Mouse (Mus musculus) cerebellum, adult 18-20 months (tissue): Measurements from ENCODE around the gene B430218F22Rik.
"Not testable (repeated sequence)": the region's sequence is repeated elsewhere in the genome, so short reads cannot be mapped to it uniquely, and the experiment has no call there.

Source experiments
- DNase-seq, 2 experiments: peaks; one replicate each; pipeline ENCODE4 v3.0.0; 2021

Gene B430218F22Rik

DNA sequence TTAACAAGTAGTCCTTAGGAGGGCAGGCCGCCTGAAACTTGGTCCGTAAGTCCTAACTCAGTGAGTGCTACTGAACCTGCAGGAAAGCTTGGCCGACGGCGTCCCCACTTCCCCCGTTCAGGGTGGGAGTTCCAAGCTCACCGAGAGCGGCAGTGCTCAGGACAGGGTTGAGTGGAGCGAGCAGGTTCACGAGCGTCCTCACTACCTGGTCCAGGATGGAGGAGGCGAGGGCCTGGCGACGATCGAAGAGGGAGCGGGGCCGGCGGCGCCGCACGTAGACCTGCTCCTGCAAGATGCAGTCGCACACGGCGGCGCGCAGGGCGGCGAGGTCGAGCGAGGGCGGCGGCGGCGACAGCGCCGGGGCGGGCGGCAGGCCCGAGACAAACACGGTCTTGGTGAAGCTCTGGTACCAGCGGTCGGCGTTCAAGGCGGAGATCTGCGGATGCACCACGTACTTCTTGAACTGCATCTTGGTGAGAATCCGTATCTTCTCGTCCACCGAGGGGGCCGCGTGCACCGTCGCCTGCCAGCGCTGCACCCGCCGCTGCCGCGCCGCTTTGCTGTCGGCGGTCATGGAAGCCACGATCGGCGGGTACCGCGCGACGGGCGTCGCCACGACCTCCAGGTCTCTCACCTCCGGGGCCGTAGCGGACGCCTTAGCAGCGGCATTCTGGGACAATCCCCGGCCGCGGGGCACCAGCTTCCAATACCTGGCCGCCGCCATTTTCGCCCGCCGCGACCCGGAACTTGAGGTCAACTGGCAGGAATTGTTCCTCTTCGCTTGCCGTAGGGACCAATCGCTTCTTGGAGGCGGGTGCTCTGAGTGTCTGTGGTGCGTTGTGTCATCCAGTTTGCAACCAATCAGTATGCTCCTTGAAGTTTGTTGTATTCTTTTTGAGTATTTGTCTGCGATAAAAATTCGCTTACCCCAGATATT is at the start of gene B430218F22Rik, which contains the start of gene Mrps30:
Gene B430218F22Rik (plus strand): TSS at position 120 of the 937 bp plus-strand sequence.
Gene Mrps30 (minus strand): TSS at position 742 of the 937 bp plus-strand sequence.
- peak; percentile 95 to 96 for DNase-seq

DNA sequence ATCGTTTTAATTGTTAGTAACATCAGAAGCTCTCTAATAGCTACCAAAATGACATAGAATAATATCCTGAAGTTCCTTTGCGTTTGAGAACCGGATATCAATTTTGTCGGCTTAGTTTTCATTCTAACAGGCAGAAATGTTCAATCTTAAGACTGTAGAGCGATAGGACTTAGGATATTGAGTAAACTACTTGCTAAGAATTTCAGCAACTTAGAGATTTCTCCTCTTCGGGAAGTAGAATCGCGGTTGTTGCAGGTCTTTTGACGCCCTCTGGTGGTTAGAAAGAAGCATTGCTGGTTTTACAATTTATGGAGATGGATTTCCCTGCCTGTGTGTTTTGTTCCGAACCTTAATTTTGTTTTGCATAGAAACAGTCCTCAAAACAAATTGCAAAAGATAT is 36.2 kb upstream of the B430218F22Rik start:
- DNase-seq: no peak

GRCm38 (mm10) chr13:118350870-118351269 is 35.6 kb upstream of the B430218F22Rik start:
- DNase-seq: no peak

- DNase-seq: no peak
These were observed 23.1 kb upstream of the B430218F22Rik start for GRCm38 (mm10) chr13:118363342-118363741.

DNA sequence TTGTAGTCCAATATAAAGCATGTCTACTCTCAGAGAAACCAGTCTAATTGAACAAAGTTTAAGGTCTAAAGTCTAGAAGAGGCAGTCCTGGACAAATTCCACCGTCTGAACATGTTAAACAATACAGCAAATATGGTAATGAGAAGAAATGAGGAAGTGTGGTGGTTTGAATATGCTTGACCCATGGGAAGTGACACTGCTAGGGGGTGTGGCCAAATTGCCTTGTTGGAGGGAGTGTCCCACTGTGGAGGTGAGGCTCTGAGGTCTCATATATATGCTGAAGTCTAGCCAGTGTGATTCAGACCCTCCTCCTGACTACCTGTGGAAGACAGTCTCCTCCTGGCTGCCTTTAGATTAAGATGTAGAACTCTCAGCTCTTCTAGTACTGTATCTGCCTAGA is 20.7 kb upstream of the B430218F22Rik start:
- DNase-seq: no peak

DNA sequence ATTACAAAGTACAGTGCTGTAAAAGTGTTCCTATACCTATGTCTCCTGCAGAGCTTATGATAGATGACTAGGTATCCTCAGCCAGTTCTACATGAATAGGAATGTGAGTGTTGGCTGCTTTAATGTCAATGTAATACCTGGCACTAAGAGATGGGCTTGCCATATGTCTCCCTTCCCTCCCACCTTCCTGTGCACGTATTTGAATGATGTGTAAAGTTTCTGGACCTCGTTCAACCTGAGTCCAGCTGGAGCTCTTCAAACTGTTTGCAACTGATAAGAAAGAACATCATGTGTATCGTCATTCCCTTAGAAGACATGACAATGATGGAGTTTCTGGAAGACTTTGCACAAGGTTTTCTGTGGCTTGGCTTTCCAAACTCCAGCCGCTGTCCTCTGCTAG is 13.6 kb upstream of the B430218F22Rik start:
- no peak for DNase-seq

DNA sequence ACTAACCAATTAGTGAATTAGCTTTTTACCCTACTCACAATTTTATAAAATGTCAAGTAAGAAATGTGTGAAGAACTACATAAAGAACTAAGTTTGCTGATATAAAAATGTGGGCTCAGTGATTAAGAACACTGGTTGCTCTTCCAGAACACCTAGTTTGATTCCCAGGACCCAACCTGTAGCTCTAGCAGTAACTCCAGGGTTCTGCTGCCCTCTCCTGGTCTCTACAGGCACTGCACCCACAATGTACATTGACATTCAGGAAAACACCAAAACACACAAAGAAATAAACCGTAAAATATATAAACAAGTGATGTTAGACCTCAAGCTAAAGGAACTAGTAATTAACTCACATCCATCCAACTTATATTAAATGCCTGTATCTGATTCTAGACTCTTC is 7.3 kb upstream of the B430218F22Rik start:
- peak; percentile 54 to 58 for DNase-seq

DNA sequence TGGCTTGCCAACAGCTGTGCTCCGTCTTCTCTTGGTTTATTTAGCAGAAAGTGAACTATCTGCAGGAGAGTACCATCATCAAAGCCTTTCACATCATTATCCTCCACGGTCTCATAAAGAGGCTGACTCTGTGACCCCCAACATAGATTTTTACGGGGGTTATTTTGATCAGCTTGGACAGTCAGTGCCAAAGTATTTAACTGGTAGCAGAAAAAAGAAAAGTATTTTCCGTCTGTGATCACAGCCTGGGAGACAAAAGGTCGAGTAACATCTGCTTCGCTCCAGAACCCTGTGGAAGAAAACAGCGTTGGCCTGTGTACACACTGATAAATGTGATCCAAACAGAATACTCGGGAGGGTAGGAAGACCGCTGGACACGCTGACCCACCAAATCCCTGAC is 6.0 kb upstream of the B430218F22Rik start:
- no peak for DNase-seq

GRCm38 (mm10) chr13:118387448-118387801 is 995 bp downstream of the B430218F22Rik start:
- not testable (repeated sequence) for DNase-seq

- no peak for DNase-seq
These were observed 9.4 kb downstream of the B430218F22Rik start for GRCm38 (mm10) chr13:118395803-118396202.

DNA sequence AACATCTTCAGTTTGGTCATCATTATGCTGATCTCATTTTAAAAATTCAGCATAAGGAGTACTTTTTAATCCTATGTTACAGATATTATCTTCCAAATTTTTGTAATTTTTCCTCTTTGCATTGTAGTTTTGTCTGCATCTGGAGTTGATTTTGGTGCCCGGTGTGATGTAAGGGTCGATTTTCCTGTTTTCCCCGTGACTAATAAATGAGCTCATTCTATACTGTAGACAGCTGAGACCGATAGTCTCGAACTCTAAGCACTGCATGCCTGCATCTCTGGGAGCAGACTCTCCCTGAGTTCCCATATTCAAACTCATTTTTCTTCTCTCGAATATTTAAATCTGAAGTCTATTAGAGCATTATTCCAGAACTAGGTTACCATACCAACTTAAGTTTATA is 13.9 kb downstream of the B430218F22Rik start:
- no peak for DNase-seq

DNA sequence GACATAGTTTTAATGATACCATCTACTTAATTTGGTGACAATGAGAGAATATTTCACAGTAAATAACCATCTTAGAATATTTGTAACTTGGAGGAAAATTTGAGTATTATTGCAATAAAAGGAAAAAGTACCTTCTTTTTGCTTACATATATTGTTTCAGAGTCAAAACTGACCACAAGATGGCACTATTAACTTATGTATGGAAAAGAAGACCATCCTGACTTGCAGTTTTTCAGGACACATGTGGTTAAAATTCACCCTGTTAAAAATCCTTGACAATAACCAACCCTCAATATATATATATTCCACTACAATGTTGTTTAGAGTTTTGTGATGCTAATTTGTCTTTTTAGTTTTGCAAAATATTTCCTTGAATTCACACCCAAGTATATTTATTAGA is 17.1 kb downstream of the B430218F22Rik start:
- no peak for DNase-seq

GRCm38 (mm10) chr13:118411297-118411992 is 25.0 kb downstream of the B430218F22Rik start:
- DNase-seq: no peak

DNA sequence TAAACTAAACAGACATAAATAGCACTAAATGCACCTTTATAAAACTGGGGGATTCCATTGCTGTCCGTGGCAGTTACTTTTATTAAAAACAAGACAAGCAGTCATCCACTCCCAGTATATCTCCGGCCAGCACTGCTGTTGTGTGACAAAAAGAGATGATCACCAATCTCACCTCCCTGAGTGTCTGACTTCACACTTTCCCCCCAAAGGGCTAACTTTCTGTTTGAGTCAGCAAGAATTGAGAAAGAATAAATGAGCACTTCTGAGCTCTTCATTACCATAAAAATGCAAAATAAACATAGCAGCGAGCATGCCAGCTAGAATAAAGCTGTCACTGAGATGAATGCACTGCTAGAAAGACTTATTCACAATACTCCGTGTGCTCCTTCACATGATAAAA is 31.7 kb downstream of the B430218F22Rik start:
- DNase-seq: no peak

- no peak for DNase-seq
These were observed 34.0 kb downstream of the B430218F22Rik start for GRCm38 (mm10) chr13:118420408-118420807.

GRCm38 (mm10) chr13:118420847-118421246 is 34.4 kb downstream of the B430218F22Rik start:
- DNase-seq: no peak
